Mouse (Mus musculus) right cerebral cortex, adult 18-20 months (tissue): ENCODE results near the gene Klhdc8a.
"Not testable (repeated sequence)": the region's sequence is repeated elsewhere in the genome, so short reads cannot be mapped to it uniquely, and the experiment has no call there.

Experiments used
- DNase-seq: peaks from one replicate; pipeline ENCODE4 v3.0.0; 2022; ENCODE audit warnings: mixed read lengths

The Klhdc8a gene

GRCm38 (mm10) chr1:132298425-132298800 is at the start of gene Klhdc8a:
Gene Klhdc8a (plus strand): TSS chr1:132298626.
- DNase-seq: peak; percentile 69

- DNase-seq: no peak
Observed at GRCm38 (mm10) chr1:132254467-132254866, 44.0 kb upstream of the Klhdc8a start.

- DNase-seq: no peak
Observed at GRCm38 (mm10) chr1:132260331-132260730, 38.1 kb upstream of the Klhdc8a start.

GRCm38 (mm10) chr1:132261058-132261457 is 37.4 kb upstream of the Klhdc8a start:
- no peak for DNase-seq

- DNase-seq: no peak
Observed at GRCm38 (mm10) chr1:132263618-132264017, 34.8 kb upstream of the Klhdc8a start.

GRCm38 (mm10) chr1:132264577-132264976 is 33.8 kb upstream of the Klhdc8a start:
- DNase-seq: no peak

- no peak for DNase-seq
Observed at GRCm38 (mm10) chr1:132265211-132265859, 33.1 kb upstream of the Klhdc8a start.

- DNase-seq: no peak
Observed at GRCm38 (mm10) chr1:132265936-132266335, 32.5 kb upstream of the Klhdc8a start.

- DNase-seq: no peak
Observed at GRCm38 (mm10) chr1:132266791-132267557, 31.5 kb upstream of the Klhdc8a start.

GRCm38 (mm10) chr1:132267959-132268358 is 30.5 kb upstream of the Klhdc8a start:
- no peak for DNase-seq

GRCm38 (mm10) chr1:132268418-132269060 is 29.9 kb upstream of the Klhdc8a start:
- peak; percentile 17 for DNase-seq

GRCm38 (mm10) chr1:132271237-132271636 is 27.2 kb upstream of the Klhdc8a start:
- DNase-seq: no peak

GRCm38 (mm10) chr1:132276694-132277093 is 21.7 kb upstream of the Klhdc8a start:
- no peak for DNase-seq

GRCm38 (mm10) chr1:132277124-132277523 is 21.3 kb upstream of the Klhdc8a start:
- no peak for DNase-seq

- DNase-seq: not testable (repeated sequence)
Observed at GRCm38 (mm10) chr1:132280636-132281035, 17.8 kb upstream of the Klhdc8a start.

- DNase-seq: no peak
Observed at GRCm38 (mm10) chr1:132281523-132282176, 16.8 kb upstream of the Klhdc8a start.

GRCm38 (mm10) chr1:132282177-132282536 is 16.3 kb upstream of the Klhdc8a start:
- DNase-seq: no peak

GRCm38 (mm10) chr1:132283018-132283417 is 15.4 kb upstream of the Klhdc8a start:
- no peak for DNase-seq

- no peak for DNase-seq
Observed at GRCm38 (mm10) chr1:132286735-132287134, 11.7 kb upstream of the Klhdc8a start.

GRCm38 (mm10) chr1:132287445-132287844 is 11.0 kb upstream of the Klhdc8a start:
- no peak for DNase-seq

GRCm38 (mm10) chr1:132287991-132288451 is 10.4 kb upstream of the Klhdc8a start:
- DNase-seq: no peak

- DNase-seq: no peak
Observed at GRCm38 (mm10) chr1:132289965-132290364, 8.5 kb upstream of the Klhdc8a start.
